Mouse (Mus musculus) intestine, postnatal 0 days (tissue): ENCODE results near the gene Tap1. TPM values are rescaled to one million over a fixed set of nuclear protein-coding genes. Genes with fewer than 3 reads are reported as not detected.

Experiments used
- ATAC-seq: fragments of 200-750 bp; cut with Nextera tagmentation; 2 replicates; pipeline ENCODE4 v1.8.0; 2017; ENCODE audit warnings: mild to moderate bottlenecking, moderate TSS enrichment, moderate library complexity
- H3K27ac ChIP-seq: fragments of 300-500 bp; sonication (generic); 2 replicates; pipeline ENCODE4 v1.5.1; 2014; ENCODE audit warnings: mild to moderate bottlenecking, low read depth, low read length, moderate library complexity
- H3K27me3 ChIP-seq: fragments of 300-500 bp; sonication (generic); replicated peaks from 2 replicates; pipeline ENCODE4 v1.6.1; 2014; ENCODE audit warnings: low read length, mixed read lengths; ENCODE audit not compliant: control insufficient read depth, insufficient read depth
- H3K36me3 ChIP-seq: fragments of 300-500 bp; sonication (generic); 2 replicates; pipeline ENCODE4 v1.6.1; 2014; ENCODE audit warnings: mild to moderate bottlenecking, moderate library complexity; ENCODE audit not compliant: control insufficient read depth, insufficient read depth
- H3K4me1 ChIP-seq: fragments of 300-500 bp; sonication (generic); replicated peaks from 2 replicates; pipeline ENCODE4 v1.6.1; 2014; ENCODE audit warnings: antibody characterized with exemption, low read length, mixed read lengths; ENCODE audit not compliant: control insufficient read depth, insufficient read depth
- H3K4me2 ChIP-seq: fragments of 300-500 bp; sonication (generic); replicated peaks from 2 replicates; pipeline ENCODE4 v1.6.1; 2014; ENCODE audit warnings: low read depth, mild to moderate bottlenecking, moderate library complexity
- H3K4me3 ChIP-seq: fragments of 300-500 bp; sonication (generic); 2 replicates; pipeline ENCODE4 v1.5.1; 2014; ENCODE audit warnings: low read depth, low read length
- H3K9ac ChIP-seq: fragments of 300-500 bp; sonication (generic); 2 replicates; pipeline ENCODE4 v1.6.1; 2014; ENCODE audit warnings: mild to moderate bottlenecking, low read depth, low read length
- H3K9me3 ChIP-seq: fragments of 300-500 bp; sonication (generic); 2 replicates; pipeline ENCODE4 v1.6.1; 2016; ENCODE audit warnings: mixed run types; ENCODE audit not compliant: control insufficient read depth
- CTCF ChIP-seq: sonication (generic); IDR thresholded peaks from 2 replicates; pipeline ENCODE4 v1.5.1; 2016; ENCODE audit warnings: low read depth, mild to moderate bottlenecking, control low read depth, antibody characterized with exemption, moderate library complexity
- WGBS: fragments of 180-500 bp; shearing (Covaris S2); extraction: QIAGEN DNeasy Blood & Tissue Kit; methylation state at CpG from one replicate; pipeline ENCODE4 v1.1.7; 2014; 5-methylcytosine and 5-hydroxymethylcytosine counted together
- polyA plus RNA-seq: library from polyadenylated mRNA; unstranded; fragments of >200 nt; fragmentation: Nextera tagmentation; extraction: Ambion mirVana; gene quantifications from 2 replicates; pipeline ENCODE4 v1.2.1, GENCODE M21; 2015

Tap1 gene
- polyA plus RNA-seq, 1 experiment from 2014 or later: 14.1 TPM

GRCm38 (mm10) chr17:34185526-34185925 is 1.8 kb upstream of the Tap1 start:
- H3K4me1 ChIP-seq: no peaks in the 10 kb centered on the region; the same call in 1 of the 2 replicates
- H3K9ac ChIP-seq: no peak overlapping the region
- no peak overlapping the region for H3K4me3 ChIP-seq
- WGBS: 94% methylated on average over 9 of the region's 9 CpGs
- H3K9me3 ChIP-seq: no peaks in the 10 kb centered on the region
- H3K4me2 ChIP-seq: no peak overlapping the region
- no peaks in the 10 kb centered on the region for H3K27me3 ChIP-seq
- no peaks in the 10 kb centered on the region; the same call in 1 of the 2 replicates for H3K36me3 ChIP-seq
- TF ChIP-seq CTCF: no peak
- no peak overlapping the region for H3K27ac ChIP-seq
- no peak for ATAC-seq

- ATAC-seq: peak; percentile 55
Measured at GRCm38 (mm10) chr17:34186885-34187260, 480 bp upstream of the Tap1 start.

GRCm38 (mm10) chr17:34188010-34188409 is 657 bp downstream of the Tap1 start:
- H3K9me3 ChIP-seq: no peaks in the 10 kb centered on the region
- H3K27me3 ChIP-seq: no peaks in the 10 kb centered on the region
- no peaks in the 10 kb centered on the region; the same call in 1 of the 2 replicates for H3K4me1 ChIP-seq
- H3K4me3 ChIP-seq: peak overlapping the region; percentile 65
- no peaks in the 10 kb centered on the region; the same call in 1 of the 2 replicates for H3K36me3 ChIP-seq
- 6% methylated on average over 20 of the region's 20 CpGs for WGBS
- no peak for TF ChIP-seq CTCF
- peak overlapping the region; percentile 98 for H3K4me2 ChIP-seq
- H3K9ac ChIP-seq: peak overlapping the region; percentile 70
- 0 out of 2 replicates have a peak, but pooled peaks have one; percentile 5 for ATAC-seq
- H3K27ac ChIP-seq: peak overlapping the region; percentile 77

More at GRCm38 (mm10) chr17:34186885-34187260, 480 bp upstream of the Tap1 start:
- no peak for TF ChIP-seq CTCF
- Histone ChIP-seq H3K4me2 (peak overlapping the region; percentile 98), H3K27ac (peak overlapping the region; percentile 77), H3K9ac (peak overlapping the region; percentile 70), H3K36me3 (no peaks in the 10 kb centered on the region; the same call in 1 of the 2 replicates), H3K27me3 (no peaks in the 10 kb centered on the region), H3K4me3 (peak overlapping the region; percentile 65), H3K4me1 (no peaks in the 10 kb centered on the region; the same call in 1 of the 2 replicates), H3K9me3 (no peaks in the 10 kb centered on the region)
- WGBS: 5% methylated on average over 14 of the region's 14 CpGs

- no peak for ATAC-seq
- Histone ChIP-seq H3K4me2 (0 out of 2 replicates have a peak overlapping the region, but pooled peaks have one; percentile 10), H3K9ac (no peak overlapping the region), H3K9me3 (no peaks in the 10 kb centered on the region), H3K4me1 (no peaks in the 10 kb centered on the region; the same call in 1 of the 2 replicates), H3K36me3 (no peaks in the 10 kb centered on the region; the same call in 1 of the 2 replicates), H3K27me3 (no peaks in the 10 kb centered on the region), H3K4me3 (no peak overlapping the region), H3K27ac (no peak overlapping the region)
- 84% methylated on average over 6 of the region's 6 CpGs for WGBS
- TF ChIP-seq CTCF: no peak
Measured at GRCm38 (mm10) chr17:34188986-34189385, 1.6 kb downstream of the Tap1 start.

GRCm38 (mm10) chr17:34192852-34193251 is 5.5 kb downstream of the Tap1 start:
- H3K9ac ChIP-seq: no peak overlapping the region
- no peaks in the 10 kb centered on the region for H3K9me3 ChIP-seq
- ATAC-seq: no peak
- WGBS: 27% methylated on average over 16 of the region's 16 CpGs
- TF ChIP-seq CTCF: no peak
- H3K4me1 ChIP-seq: no peaks in the 10 kb centered on the region; the same call in 1 of the 2 replicates
- no peak overlapping the region for H3K27ac ChIP-seq
- H3K36me3 ChIP-seq: no peaks in the 10 kb centered on the region; the same call in 1 of the 2 replicates
- H3K4me2 ChIP-seq: no peak overlapping the region
- peaks cover 5% of the 10 kb centered on the region for H3K27me3 ChIP-seq
- no peak overlapping the region for H3K4me3 ChIP-seq

GRCm38 (mm10) chr17:34193468-34193867 is 6.1 kb downstream of the Tap1 start:
- no peak for TF ChIP-seq CTCF
- H3K27ac ChIP-seq: no peak overlapping the region
- H3K4me3 ChIP-seq: no peak overlapping the region
- H3K9ac ChIP-seq: no peak overlapping the region
- no peak for ATAC-seq
- H3K4me1 ChIP-seq: no peaks in the 10 kb centered on the region; the same call in 1 of the 2 replicates
- peaks cover 5% of the 10 kb centered on the region for H3K27me3 ChIP-seq
- H3K4me2 ChIP-seq: no peak overlapping the region
- no peaks in the 10 kb centered on the region; the same call in 1 of the 2 replicates for H3K36me3 ChIP-seq
- WGBS: 60% methylated on average over 8 of the region's 8 CpGs
- no peaks in the 10 kb centered on the region for H3K9me3 ChIP-seq
